Mouse (Mus musculus): ENCODE measurements around the gene Cyb5b. TPM values are rescaled to one million over a fixed set of nuclear protein-coding genes. Genes with fewer than 3 reads are reported as not detected.

Gene Cyb5b
- polyA plus RNA-seq, 1 experiment from 2014 or later, result 165 TPM

- WGBS, result 47% methylated on average over 13 of the region's 13 CpGs
Observed at GRCm38 (mm10) chr8:107139704-107140470, 10.6 kb upstream of the Cyb5b start.

GRCm38 (mm10) chr8:107142539-107142938 is 7.9 kb upstream of the Cyb5b start:
- ATAC-seq (ENCODE audit: low FRiP score), result no peak
- Histone ChIP-seq H3K4me2 (replicated peaks; ENCODE audit: low read depth, low read length) (no peak overlapping the region), H3K36me3 (ENCODE audit: control insufficient read depth, insufficient read depth, low read length) (no peaks in the 10 kb centered on the region), H3K9ac (ENCODE audit: low read depth, low read length) (no peak overlapping the region), H3K9me3 (ENCODE audit: control insufficient read depth, low read length) (no peaks in the 10 kb centered on the region), H3K27me3 (ENCODE audit: control insufficient read depth, insufficient read depth, low read length) (no peaks in the 10 kb centered on the region), H3K4me1 (replicated peaks; ENCODE audit: control insufficient read depth, insufficient read depth, low read length) (no peaks in the 10 kb centered on the region), H3K4me3 (ENCODE audit: low read depth, low read length) (no peak overlapping the region), H3K27ac (ENCODE audit: low read depth, low read length) (no peak overlapping the region)
- DNase-seq (ENCODE audit: low spot score), result no peak
- 93% methylated on average over 4 of the region's 4 CpGs for WGBS

More at GRCm38 (mm10) chr8:107139704-107140470, 10.6 kb upstream of the Cyb5b start:
- no peak overlapping the region for H3K4me3 ChIP-seq (ENCODE audit: low read depth, low read length)
- ATAC-seq (ENCODE audit: low FRiP score) (no peak), DNase-seq (ENCODE audit: low spot score) (no peak)
- no peaks in the 10 kb centered on the region for H3K4me1 ChIP-seq (replicated peaks; ENCODE audit: control insufficient read depth, insufficient read depth, low read length)
- no peaks in the 10 kb centered on the region for H3K36me3 ChIP-seq (ENCODE audit: control insufficient read depth, insufficient read depth, low read length)
- H3K9ac ChIP-seq (ENCODE audit: low read depth, low read length), result no peak overlapping the region
- H3K27me3 ChIP-seq (ENCODE audit: control insufficient read depth, insufficient read depth, low read length), result no peaks in the 10 kb centered on the region
- no peak overlapping the region for H3K4me2 ChIP-seq (replicated peaks; ENCODE audit: low read depth, low read length)
- no peaks in the 10 kb centered on the region for H3K9me3 ChIP-seq (ENCODE audit: control insufficient read depth, low read length)
- no peak overlapping the region for H3K27ac ChIP-seq (ENCODE audit: low read depth, low read length)

- Histone ChIP-seq H3K36me3 (ENCODE audit: control insufficient read depth, insufficient read depth, low read length) (no peaks in the 10 kb centered on the region), H3K4me3 (ENCODE audit: low read depth, low read length) (no peak overlapping the region), H3K9me3 (ENCODE audit: control insufficient read depth, low read length) (no peaks in the 10 kb centered on the region), H3K27me3 (ENCODE audit: control insufficient read depth, insufficient read depth, low read length) (no peaks in the 10 kb centered on the region), H3K27ac (ENCODE audit: low read depth, low read length) (no peak overlapping the region), H3K4me2 (replicated peaks; ENCODE audit: low read depth, low read length) (no peak overlapping the region), H3K4me1 (replicated peaks; ENCODE audit: control insufficient read depth, insufficient read depth, low read length) (no peaks in the 10 kb centered on the region), H3K9ac (ENCODE audit: low read depth, low read length) (no peak overlapping the region)
- DNase-seq (ENCODE audit: low spot score) (no peak), ATAC-seq (ENCODE audit: low FRiP score) (no peak)
- WGBS, result 51% methylated on average over 4 of the region's 4 CpGs
Observed at GRCm38 (mm10) chr8:107143501-107143900, 6.9 kb upstream of the Cyb5b start.

- ATAC-seq (ENCODE audit: low FRiP score) (no peak), DNase-seq (ENCODE audit: low spot score) (no peak)
- Histone ChIP-seq H3K4me3 (ENCODE audit: low read depth, low read length) (no peak overlapping the region), H3K4me1 (replicated peaks; ENCODE audit: control insufficient read depth, insufficient read depth, low read length) (no peaks in the 10 kb centered on the region), H3K4me2 (replicated peaks; ENCODE audit: low read depth, low read length) (no peak overlapping the region), H3K36me3 (ENCODE audit: control insufficient read depth, insufficient read depth, low read length) (no peaks in the 10 kb centered on the region), H3K27ac (ENCODE audit: low read depth, low read length) (no peak overlapping the region), H3K9me3 (ENCODE audit: control insufficient read depth, low read length) (no peaks in the 10 kb centered on the region), H3K27me3 (ENCODE audit: control insufficient read depth, insufficient read depth, low read length) (no peaks in the 10 kb centered on the region), H3K9ac (ENCODE audit: low read depth, low read length) (no peak overlapping the region)
Observed at GRCm38 (mm10) chr8:107146186-107146585, 4.3 kb upstream of the Cyb5b start.

GRCm38 (mm10) chr8:107148802-107149201 is 1.6 kb upstream of the Cyb5b start:
- Histone ChIP-seq H3K27me3 (ENCODE audit: control insufficient read depth, insufficient read depth, low read length) (no peaks in the 10 kb centered on the region), H3K4me1 (replicated peaks; ENCODE audit: control insufficient read depth, insufficient read depth, low read length) (no peaks in the 10 kb centered on the region), H3K27ac (ENCODE audit: low read depth, low read length) (no peak overlapping the region), H3K36me3 (ENCODE audit: control insufficient read depth, insufficient read depth, low read length) (peaks cover 3% of the 10 kb centered on the region; the same call in 1 of the 2 replicates), H3K9ac (ENCODE audit: low read depth, low read length) (no peak overlapping the region), H3K4me2 (replicated peaks; ENCODE audit: low read depth, low read length) (no peak overlapping the region), H3K9me3 (ENCODE audit: control insufficient read depth, low read length) (no peaks in the 10 kb centered on the region), H3K4me3 (ENCODE audit: low read depth, low read length) (no peak overlapping the region)
- WGBS, result 81% methylated on average over 5 of the region's 5 CpGs
- ATAC-seq (ENCODE audit: low FRiP score) (no peak), DNase-seq (ENCODE audit: low spot score) (no peak)

GRCm38 (mm10) chr8:107150057-107150403 is 410 bp upstream of the Cyb5b start:
- 35% methylated on average over 6 of the region's 6 CpGs for WGBS
- Histone ChIP-seq H3K36me3 (ENCODE audit: control insufficient read depth, insufficient read depth, low read length) (peaks cover 3% of the 10 kb centered on the region; the same call in 1 of the 2 replicates), H3K27ac (ENCODE audit: low read depth, low read length) (peak overlapping the region; percentile 55; the same call in 1 of the 2 replicates), H3K9me3 (ENCODE audit: control insufficient read depth, low read length) (no peaks in the 10 kb centered on the region), H3K4me2 (replicated peaks; ENCODE audit: low read depth, low read length) (peak overlapping the region; percentile 69), H3K27me3 (ENCODE audit: control insufficient read depth, insufficient read depth, low read length) (no peaks in the 10 kb centered on the region), H3K9ac (ENCODE audit: low read depth, low read length) (peak overlapping the region; percentile 81), H3K4me1 (replicated peaks; ENCODE audit: control insufficient read depth, insufficient read depth, low read length) (no peaks in the 10 kb centered on the region), H3K4me3 (ENCODE audit: low read depth, low read length) (peak overlapping the region; percentile 70)
- no peak for DNase-seq (ENCODE audit: low spot score)
- no peak; the same call in 1 of the 2 replicates for ATAC-seq (ENCODE audit: low FRiP score)

GRCm38 (mm10) chr8:107151212-107151920 is 926 bp downstream of the Cyb5b start:
- ATAC-seq (ENCODE audit: low FRiP score), result no peak
- Histone ChIP-seq H3K27ac (ENCODE audit: low read depth, low read length) (no peak overlapping the region), H3K36me3 (ENCODE audit: control insufficient read depth, insufficient read depth, low read length) (peaks cover 3% of the 10 kb centered on the region; the same call in 1 of the 2 replicates), H3K4me1 (replicated peaks; ENCODE audit: control insufficient read depth, insufficient read depth, low read length) (no peaks in the 10 kb centered on the region), H3K9me3 (ENCODE audit: control insufficient read depth, low read length) (no peaks in the 10 kb centered on the region), H3K4me2 (replicated peaks; ENCODE audit: low read depth, low read length) (peak overlapping the region; percentile 69), H3K9ac (ENCODE audit: low read depth, low read length) (peak overlapping the region; percentile 81), H3K27me3 (ENCODE audit: control insufficient read depth, insufficient read depth, low read length) (no peaks in the 10 kb centered on the region), H3K4me3 (ENCODE audit: low read depth, low read length) (peak overlapping the region; percentile 70)
- WGBS, result 75% methylated on average over 7 of the region's 7 CpGs
- no peak for DNase-seq (ENCODE audit: low spot score)

GRCm38 (mm10) chr8:107153326-107154210 is 3.1 kb downstream of the Cyb5b start:
- Histone ChIP-seq H3K27ac (ENCODE audit: low read depth, low read length) (no peak overlapping the region), H3K9me3 (ENCODE audit: control insufficient read depth, low read length) (no peaks in the 10 kb centered on the region), H3K27me3 (ENCODE audit: control insufficient read depth, insufficient read depth, low read length) (no peaks in the 10 kb centered on the region), H3K36me3 (ENCODE audit: control insufficient read depth, insufficient read depth, low read length) (peaks cover 5% of the 10 kb centered on the region; the same call in 1 of the 2 replicates), H3K4me1 (replicated peaks; ENCODE audit: control insufficient read depth, insufficient read depth, low read length) (no peaks in the 10 kb centered on the region), H3K4me2 (replicated peaks; ENCODE audit: low read depth, low read length) (no peak overlapping the region), H3K9ac (ENCODE audit: low read depth, low read length) (no peak overlapping the region), H3K4me3 (ENCODE audit: low read depth, low read length) (no peak overlapping the region)
- ATAC-seq (ENCODE audit: low FRiP score), result no peak
- no peak for DNase-seq (ENCODE audit: low spot score)
- WGBS, result 93% methylated on average over 14 of the region's 14 CpGs
